Mouse (Mus musculus): ENCODE results near the gene Snx21.

- no peak for TF ChIP-seq CTCF (IDR thresholded peaks at IDR 0.05; ENCODE audit: control insufficient read depth, insufficient read depth, insufficient read length)
- no peak for TF ChIP-seq FOSL1 (IDR thresholded peaks at IDR 0.05; ENCODE audit: insufficient read depth, low read length, poor library complexity, severe bottlenecking)
- no peak for TF ChIP-seq MYOD1 (IDR thresholded peaks at IDR 0.05; ENCODE audit: control insufficient read depth, insufficient read length, low read depth)
- no peak for TF ChIP-seq MYOG (IDR thresholded peaks at IDR 0.05; ENCODE audit: control insufficient read depth, extremely low read depth, insufficient read length)
- no peak for TF ChIP-seq MAX (IDR thresholded peaks at IDR 0.05)
- TF ChIP-seq USF1 (IDR thresholded peaks at IDR 0.05; ENCODE audit: low read depth), result no peak
Observed at GRCm38 (mm10) chr2:164767812-164768540, 17.6 kb upstream of the Snx21 start.
